Mouse (Mus musculus) adrenal gland, adult 18-20 months (tissue): ENCODE data around the gene Glb1l. TPM values are rescaled to one million over a fixed set of nuclear protein-coding genes. Genes with fewer than 3 reads are reported as not detected.

Experiments used
- DNase-seq, 2 experiments: peaks; one replicate each; pipeline ENCODE4 v3.0.0; 2021 to 2022; ENCODE audit warnings: low spot score in 2 of 2
- microRNA-seq, 2 experiments: library from miRNA; unstranded; fragments of <30 nt; microRNA quantifications; one replicate each; pipeline ENCODE4 v1.2.0; 2021; ENCODE audit warnings: borderline number of aligned reads in 2 of 2
- total RNA-seq, 2 experiments: library from RNA; stranded (reverse); gene quantifications; 1 replicate in 1 of 2; 2 replicates in 1 of 2; pipeline ENCODE4 v1.2.3; 2021

Glb1l gene
- total RNA-seq, 2 experiments from 2014 or later: 16.6 to 22.8 TPM

DNA sequence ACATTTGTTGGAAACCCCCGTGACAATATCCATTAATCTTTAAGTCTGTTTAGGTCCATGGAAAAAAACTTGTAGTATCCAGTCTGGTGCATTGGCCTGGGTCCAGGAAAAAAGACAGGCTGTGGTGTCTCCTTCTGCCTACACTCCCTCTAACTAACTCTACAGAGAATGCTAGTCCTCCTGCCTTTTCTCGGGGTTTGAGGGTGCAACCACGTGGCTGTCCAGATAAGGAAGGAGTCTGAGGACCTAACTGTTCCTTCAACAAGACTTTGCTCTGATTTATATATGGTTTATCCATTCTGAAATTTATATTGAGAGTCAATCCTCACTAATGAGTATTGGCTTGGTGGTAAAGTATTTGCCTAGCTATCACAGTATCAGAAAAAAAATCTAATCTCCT is 54.8 kb downstream of the Glb1l start:
- no peak for DNase-seq

GRCm38 (mm10) chr1:75148727-75149126 is 61.9 kb downstream of the Glb1l start:
- no peak for DNase-seq

Small RNAs within 50 kb of the gene (microRNA-seq; reads per million reads assigned to microRNA genes)
- gene Gm27943: 0 reads per million in 2 experiments

Other genes with a start within 250 kb of the Glb1l start
- gene Nhej1, start 85.6 kb downstream of the Glb1l start, total RNA-seq: 1 to 10 TPM; 6.1 to 7.4 TPM
- gene Slc23a3, start 76.9 kb downstream of the Glb1l start, total RNA-seq: under 1 TPM; 0.32 to 0.63 TPM
- gene Cnppd1, start 68.1 kb downstream of the Glb1l start, total RNA-seq: 10 to 100 TPM; 32.3 to 33.2 TPM
- gene Retreg2, start 68.0 kb downstream of the Glb1l start, total RNA-seq: 10 to 100 TPM; 86.5 to 95.1 TPM
- 10 to 100 TPM; 29.4 to 31.8 TPM for gene Zfand2b, start 42.2 kb downstream of the Glb1l start, total RNA-seq
- gene Abcb6, start 30.4 kb downstream of the Glb1l start, total RNA-seq: 10 to 100 TPM; 23.1 to 23.3 TPM
- gene Ankzf1, start 18.7 kb downstream of the Glb1l start, total RNA-seq: 10 to 100 TPM; 13.0 to 18.5 TPM
- 10 to 100 TPM; 38.0 to 42.7 TPM for gene Atg9a, start 18.6 kb downstream of the Glb1l start, total RNA-seq
- 100 to 1,000 TPM; 117 to 119 TPM for gene Stk16, start within 50 bp of the Glb1l start, total RNA-seq
- 100 to 1,000 TPM in 1 of 2 experiments, 10 to 100 TPM in 1; 48.9 to 119 TPM for gene Tuba4a, start 9.1 kb upstream of the Glb1l start, total RNA-seq
- gene A630095N17Rik, start 21.3 kb upstream of the Glb1l start, total RNA-seq: not detected
- gene Dnajb2, start 25.6 kb upstream of the Glb1l start, total RNA-seq: 100 to 1,000 TPM; 118 to 204 TPM
- 10 to 100 TPM; 51.0 to 59.5 TPM for gene Ptprn, start 53.7 kb upstream of the Glb1l start, total RNA-seq
- gene Resp18, start 67.6 kb upstream of the Glb1l start, total RNA-seq: 100 to 1,000 TPM; 141 to 165 TPM
- 10 to 100 TPM; 90.1 to 90.6 TPM for gene Dnpep, start 107.2 kb upstream of the Glb1l start, total RNA-seq
- 10 to 100 TPM; 15.9 to 21.3 TPM for gene Des, start 149.5 kb upstream of the Glb1l start, total RNA-seq
- 10 to 100 TPM in 1 of 2 experiments, 1 to 10 TPM in 1; 7.3 to 10.8 TPM for gene Speg, start 164.5 kb upstream of the Glb1l start, total RNA-seq
- 10 to 100 TPM; 53.2 to 56.1 TPM for gene Gmppa, start 225.1 kb upstream of the Glb1l start, total RNA-seq
- gene Asic4, start 239.6 kb upstream of the Glb1l start, total RNA-seq: 1 to 10 TPM; 5.1 to 8.1 TPM